Mouse (Mus musculus) naive thymus-derived CD4-positive, alpha-beta T cell, adult 2 months (primary cell): Measurements from ENCODE around the gene Reck.

Source experiments
- DNase-seq: peaks from one replicate; pipeline ENCODE4 v3.0.0-alpha.2; 2011; ENCODE audit warnings: low read depth

Gene Reck

DNA sequence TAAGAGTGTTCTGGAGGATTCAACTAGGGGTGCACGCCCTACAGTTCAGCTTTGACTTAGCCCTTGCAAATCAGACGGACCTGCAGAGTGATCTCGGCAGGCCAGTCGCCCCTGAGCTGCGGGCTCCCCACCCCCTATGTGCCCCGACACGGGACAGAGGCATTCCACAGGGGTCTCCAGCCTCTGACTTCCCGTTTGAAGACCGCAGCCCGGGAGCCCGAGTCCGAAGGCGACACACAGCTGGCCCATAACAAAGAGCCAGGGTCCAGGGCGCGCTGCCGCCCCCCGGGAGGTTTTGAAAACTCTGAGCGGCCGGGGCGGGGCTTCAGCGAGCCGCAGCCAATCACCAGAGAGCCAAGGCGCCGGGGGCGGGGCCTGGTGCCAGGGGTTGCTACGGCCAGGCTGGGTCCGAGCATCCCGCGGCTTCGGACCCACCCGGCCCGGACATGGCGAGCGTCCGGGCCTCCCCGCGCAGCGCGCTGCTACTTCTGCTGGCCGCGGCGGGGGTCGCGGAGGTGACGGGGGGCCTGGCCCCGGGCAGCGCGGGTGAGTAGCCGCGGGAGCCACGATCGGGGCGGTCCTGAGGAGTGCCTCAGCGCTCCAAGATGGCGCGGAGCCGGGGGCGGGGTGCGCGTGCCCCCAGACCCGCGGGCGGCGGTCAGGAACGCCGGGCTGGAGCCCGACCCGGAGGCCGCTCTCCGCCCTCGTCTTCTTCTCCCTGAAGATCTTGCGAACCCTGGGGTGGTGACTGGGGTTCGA lies at the start of gene Reck:
Gene Reck (plus strand): TSS at position 371 of the 759 bp plus-strand sequence.
- peak; percentile 79 for DNase-seq

DNA sequence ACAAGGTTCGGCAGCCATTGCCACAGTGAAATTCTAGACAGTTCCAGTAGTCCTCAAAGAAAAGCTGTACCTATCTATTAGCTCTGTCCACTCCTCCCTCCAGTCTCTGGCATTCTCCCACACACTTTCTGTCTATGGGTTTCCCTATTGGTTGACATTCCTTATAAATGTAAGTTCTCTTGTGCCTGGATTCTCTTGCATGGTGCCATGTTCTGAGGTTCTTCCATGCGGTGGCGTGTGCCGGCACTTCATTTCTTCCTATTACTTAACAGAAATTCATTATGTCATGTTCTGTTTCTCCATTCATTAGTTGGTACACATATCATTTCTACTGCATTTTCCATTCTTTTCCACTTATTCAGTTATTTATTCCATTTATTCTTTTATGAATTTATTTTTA lies 46.5 kb upstream of the Reck start:
- no peak for DNase-seq

DNA sequence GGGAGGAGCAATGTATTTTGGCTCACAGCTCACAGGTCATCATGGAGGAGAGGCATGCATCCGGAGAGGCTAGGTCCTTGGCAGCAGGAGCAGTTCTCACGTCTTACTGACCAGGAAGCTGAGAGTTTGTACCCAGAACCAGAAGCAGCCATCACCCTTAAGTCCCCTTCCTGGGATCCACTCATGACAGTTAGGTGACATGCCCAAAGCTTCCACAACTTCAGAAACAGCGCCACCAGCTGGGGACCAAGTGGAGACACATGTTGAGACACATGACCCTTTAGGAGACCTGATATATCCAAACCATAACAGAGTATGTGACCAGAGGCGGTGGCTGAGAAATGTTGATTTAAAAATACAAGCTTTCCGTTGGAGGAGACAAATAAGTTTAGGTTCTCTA lies 43.3 kb upstream of the Reck start:
- DNase-seq, result no peak

DNA sequence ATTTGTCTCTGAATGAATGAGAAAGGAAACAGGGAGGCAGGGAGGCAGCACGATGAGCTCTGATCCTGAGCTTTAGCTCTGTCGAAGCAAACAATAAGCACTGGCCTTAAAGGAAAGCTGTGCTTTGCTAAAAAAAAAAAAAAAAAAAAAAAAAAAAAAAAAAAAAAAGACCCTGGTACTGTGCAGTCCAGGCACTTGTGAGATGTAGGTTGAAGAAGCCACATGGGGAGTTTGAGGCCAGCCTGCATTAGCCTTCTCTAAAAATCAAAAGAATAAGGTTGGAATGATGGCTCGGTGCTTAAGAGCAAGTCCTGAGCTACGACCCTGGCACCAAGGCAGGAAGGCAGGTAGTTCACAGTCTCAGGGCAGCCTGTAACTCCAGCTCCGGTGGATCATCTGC lies 41.6 kb upstream of the Reck start:
- no peak for DNase-seq

DNA sequence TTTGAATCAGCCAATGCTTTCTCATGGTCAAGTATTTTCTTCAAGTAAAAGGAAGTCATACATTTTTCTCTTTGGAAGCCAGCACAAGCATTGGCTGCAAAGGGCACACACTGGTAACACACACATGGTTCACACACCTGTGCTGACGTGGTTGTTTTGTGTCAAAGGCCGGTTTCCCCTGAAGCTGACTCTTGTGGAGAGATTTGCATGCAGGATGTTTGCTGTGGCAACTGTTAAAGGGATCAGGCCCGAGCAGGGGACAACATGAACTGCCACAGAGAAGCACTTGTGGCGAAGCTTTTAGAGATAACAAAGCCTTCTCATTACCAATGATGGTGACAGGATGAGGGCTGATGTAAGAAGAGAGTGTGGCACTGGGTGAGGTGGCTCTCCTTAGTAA lies 40.6 kb upstream of the Reck start:
- DNase-seq, result peak; percentile 7

DNA sequence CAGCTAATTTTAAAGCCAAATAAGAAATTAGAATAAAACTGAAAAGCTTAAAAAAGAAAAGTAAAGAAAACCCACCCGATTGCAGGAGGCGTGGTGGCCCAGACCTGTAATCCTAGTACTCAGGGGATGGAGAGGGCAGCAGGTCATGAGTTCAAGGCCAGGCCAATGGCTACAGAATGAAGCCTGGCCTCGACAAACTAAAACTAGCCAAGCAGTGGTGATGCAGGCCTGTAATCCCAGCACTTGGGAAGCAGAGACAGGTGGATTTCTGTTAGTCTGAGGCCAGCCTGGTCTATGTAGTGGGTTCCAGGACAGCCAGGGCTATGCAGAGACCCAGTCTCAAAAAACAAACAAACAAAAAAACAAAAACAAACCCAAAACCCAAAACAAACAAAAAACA lies 37.0 kb upstream of the Reck start:
- DNase-seq, result no peak

DNA sequence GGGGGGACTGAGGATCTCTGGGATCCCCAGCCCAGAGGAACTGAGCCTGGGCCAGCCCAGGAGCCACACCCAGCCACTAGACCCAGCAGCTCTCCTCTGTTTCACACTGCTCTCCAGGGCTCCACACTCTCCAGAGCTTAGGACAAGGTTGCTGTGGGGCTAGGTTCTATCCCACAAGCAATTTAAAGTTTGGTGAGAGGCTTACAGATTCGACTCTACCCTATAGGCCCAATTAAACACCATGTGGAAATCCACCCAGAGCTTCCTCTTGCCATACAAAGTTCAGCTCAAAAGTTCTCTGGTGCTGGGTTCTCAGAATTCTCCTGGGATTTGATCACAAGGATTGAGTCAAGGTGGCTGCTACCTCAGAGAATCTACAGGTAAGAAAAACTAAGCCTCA lies 35.2 kb upstream of the Reck start, which contains the start of gene Olfr157:
Gene Olfr157 (minus strand): TSS at position 101 of the 400 bp plus-strand sequence.
- no peak for DNase-seq

DNA sequence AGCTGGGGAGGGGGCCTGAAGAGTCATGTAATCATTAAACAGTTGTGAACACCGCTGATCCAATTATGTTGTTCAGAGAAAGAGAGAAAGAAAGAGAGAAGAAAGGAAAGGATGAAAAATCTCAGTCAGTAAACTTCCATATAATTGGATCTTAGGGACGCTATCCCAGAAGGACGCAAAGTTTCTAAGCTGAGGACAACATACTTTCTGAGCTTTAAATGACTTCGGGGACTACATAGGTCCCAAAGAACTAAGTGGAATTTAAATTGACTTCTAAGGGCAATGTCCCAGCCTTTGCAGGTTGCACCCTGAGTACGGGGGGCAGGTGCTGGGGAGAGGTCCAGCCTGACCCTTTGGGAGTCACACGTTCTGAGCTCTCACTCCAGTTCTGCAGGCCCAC lies 24.1 kb upstream of the Reck start, which contains the start of gene Olfr155:
Gene Olfr155 (plus strand): TSS at position 301 of the 400 bp plus-strand sequence.
- DNase-seq, result no peak

DNA sequence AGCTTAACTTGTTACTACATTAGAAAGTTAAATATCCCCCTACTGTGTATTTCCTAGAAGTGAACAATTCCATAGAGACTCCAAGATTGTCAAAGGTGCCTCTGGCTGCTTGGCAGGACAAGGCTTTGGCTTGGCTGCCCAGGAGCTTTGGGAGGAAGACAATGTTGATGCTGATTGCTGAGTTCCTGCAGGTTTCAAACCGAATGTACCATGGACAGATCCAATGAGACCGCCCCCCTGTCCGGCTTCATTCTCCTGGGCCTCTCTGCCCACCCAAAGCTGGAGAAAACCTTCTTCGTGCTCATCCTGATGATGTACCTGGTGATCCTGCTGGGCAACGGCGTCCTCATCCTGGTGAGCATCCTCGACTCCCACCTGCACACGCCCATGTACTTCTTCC lies 21.2 kb upstream of the Reck start:
- DNase-seq, result no peak

DNA sequence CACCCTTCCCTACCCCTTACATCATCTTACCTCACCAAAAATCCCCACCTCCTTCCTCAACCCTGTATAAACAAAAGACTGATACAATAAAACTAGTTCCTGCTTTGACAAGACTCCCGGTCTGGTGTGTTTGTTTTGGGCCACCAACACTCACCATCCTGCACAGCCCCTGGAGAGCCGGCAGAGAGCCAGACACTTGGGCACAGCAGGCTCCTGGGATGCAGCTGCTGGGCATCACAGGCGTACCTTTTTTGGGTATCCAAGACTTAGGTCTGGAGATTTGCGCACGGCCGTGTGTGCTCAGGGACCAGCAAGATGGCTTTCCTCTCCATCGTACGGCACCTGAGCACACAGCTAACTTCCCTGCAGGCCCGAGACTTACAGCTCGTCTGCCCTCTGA lies 15.4 kb upstream of the Reck start:
- DNase-seq, result no peak

DNA sequence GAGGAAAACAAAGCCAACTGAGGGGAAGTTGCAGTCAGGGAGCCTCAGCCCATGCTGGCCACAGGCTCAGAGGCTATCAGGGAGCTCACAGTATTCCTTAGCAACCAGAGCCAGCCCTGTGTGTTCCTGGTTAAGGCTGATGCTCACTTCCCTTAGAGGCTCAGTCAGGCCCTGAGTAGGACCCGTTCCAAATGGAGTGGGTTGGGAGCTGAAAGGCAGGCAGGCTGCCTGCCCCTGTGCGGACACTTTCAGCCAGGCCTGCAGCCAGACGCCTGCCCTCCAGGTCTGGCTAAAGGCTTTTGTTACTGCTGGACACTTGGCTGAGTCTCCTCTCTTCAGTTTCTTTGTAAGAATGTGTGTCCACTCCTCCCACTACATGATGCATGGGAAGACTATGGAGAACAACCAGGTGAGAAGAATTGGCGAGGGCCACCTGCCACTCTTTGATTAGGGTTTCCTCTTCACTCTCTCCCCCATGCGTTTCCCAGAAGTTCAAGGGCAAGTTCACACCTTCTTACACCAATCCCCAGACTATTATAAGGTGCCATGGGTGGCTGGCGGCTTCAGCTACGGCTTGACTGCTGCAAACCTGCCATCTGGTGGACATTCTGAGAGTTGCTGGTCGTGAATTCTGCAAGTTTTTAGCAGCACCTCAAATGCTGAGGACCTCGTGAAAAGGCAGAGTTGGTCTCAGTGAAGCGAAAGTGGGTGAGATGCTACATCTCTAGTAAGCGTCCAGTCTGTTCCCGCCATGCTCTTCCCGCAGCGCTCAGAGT lies 14.4 kb upstream of the Reck start:
- DNase-seq, result peak; percentile 76

DNA sequence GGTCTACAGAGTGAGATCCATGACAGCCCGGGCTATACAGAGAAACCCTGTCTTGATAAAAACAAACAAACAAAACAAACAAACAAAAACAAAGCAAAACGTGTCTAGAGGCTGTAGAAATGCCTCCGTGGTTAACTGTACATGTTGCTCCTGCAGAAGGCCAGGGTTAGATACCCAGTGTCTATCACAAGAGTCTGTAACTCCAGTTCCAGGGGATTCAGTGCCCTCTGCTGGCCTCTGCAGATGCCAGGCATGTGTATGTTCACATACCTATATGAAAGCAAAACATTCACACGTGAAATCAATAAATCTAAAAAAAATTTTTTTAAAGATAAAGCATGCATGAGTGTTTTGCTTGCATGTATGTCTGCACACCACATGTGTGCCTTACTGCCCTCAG lies 12.0 kb upstream of the Reck start:
- DNase-seq, result no peak

DNA sequence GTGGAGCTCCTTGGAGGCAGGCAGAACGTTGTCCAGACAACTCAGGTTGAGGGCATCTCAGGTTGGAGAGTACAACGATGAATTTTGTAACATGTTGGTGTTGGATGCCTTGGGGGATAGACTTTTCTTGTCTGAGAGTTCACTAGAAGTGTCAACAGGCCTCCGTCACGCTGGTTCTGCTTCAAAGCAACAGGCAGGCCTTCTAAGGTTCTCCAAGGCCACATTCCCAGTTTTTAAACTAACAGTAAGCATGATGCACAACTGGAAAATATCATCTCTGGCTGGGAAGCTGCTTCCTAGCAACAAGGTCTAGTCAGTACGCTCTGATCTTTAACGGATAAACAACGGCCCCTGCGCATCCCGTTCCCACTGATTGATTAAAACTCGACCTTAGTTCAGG lies 5.5 kb upstream of the Reck start:
- DNase-seq, result no peak

DNA sequence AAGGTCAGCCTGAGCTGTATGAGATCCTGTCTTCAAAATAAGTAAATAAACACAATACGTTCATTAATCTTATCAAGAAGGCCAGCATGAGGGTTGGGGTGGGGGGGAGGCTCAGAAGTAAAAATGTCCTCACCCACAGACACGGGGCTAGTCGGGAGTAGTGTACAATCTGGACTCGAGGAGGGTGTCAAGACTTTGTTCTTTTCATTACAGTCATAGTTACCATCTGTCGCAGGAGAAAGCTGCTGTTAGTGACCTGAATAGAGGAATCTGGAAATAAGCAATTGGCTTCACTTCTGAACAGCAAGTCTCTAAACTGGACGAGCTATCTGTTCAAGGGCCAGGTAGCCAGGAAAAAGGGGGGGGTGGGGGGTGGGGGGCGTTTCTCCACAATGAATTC lies 829 bp upstream of the Reck start:
- DNase-seq, result no peak

DNA sequence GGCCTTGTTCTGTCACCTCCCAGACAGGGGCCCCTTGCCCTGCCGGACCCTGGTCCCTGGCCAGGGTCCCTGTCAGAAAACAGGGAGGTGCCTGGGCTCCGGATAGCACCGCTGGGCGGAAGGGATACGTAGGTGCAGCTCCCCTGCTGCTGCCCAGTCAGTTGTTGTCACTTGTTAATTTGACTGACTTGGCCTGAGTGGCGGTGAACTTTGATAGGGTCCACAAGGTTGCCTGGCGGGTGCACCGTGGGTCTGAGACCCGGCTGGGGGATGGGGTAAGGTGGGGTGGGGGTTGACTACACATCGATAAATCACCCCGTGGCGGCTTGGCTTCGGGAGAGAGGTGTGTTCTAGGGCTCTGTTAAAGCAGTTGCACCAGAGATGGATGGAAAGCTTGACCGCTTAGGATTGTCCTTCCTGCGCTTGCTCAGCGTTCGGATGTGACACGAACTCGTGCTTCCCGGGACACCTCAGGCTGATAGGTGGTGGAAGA lies 635 bp downstream of the Reck start:
- peak; percentile 31 for DNase-seq

DNA sequence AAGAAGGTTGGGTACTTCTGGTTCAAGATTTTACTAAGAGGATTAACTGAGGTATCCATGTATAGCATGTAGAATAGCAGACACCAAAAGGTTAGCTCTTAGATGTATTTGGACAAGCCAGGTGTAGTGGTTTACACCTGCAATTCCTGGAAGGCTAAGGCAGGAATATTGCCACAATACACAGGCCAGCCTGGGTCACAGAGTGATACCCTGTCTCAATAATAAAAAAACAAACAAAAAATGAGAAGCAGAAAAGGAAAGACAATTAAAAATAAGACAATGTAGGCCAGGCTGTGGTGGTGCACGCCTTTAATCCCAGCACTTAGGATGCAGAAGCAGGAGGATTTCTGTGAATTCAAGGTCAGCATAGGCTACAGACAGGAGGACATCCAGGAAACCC lies 1.9 kb downstream of the Reck start:
- DNase-seq, result no peak

DNA sequence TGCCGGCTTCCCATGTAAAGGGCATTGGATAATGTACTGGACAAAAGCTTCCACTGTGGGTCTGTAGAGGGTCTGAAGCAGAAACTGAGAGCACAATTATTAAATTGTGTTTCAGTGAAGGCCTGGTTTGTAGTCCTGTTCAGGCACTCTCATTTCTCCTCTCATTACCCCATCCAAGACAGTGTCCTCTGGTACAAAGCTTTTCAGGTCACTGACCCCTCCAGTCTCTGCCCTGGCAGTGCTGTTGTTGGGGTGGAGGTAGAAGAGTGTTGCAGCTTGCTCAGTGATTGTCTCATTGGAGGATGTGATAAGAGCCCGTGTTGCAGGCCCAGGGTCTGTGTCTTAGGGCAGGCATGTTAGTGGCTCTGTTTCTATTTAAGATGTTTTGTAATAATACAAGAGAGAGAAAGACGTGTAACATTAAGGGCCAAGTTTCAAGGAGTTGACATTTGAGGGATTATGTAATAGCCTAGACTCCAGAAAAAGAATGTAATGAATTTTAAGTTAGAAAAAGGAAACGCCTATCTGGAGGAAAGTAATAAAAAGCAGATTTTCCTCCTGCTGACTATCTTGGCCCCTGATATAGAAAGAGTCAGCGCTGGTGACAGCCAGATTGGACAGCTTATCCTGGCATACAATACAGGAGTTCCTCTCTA lies 2.9 kb downstream of the Reck start:
- DNase-seq, result no peak

DNA sequence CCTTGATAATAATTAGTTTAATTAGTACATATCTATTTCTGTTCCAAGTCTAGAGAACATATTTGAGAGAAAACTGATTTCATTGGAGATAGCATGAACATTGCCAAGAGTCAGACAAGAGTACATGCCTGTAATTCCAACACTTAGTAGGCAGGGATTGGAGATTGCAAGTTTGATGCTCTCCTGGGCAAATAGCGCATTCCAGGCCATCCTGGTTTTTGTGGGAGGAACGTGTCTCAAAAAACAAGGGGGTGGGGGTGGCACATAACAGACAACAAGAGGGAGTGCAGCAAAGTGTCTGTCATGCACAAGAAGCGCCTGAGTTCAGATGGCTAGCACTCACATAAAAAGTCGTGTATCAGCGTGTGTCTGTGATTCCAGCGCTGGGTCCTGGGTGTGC lies 4.2 kb downstream of the Reck start:
- no peak for DNase-seq

DNA sequence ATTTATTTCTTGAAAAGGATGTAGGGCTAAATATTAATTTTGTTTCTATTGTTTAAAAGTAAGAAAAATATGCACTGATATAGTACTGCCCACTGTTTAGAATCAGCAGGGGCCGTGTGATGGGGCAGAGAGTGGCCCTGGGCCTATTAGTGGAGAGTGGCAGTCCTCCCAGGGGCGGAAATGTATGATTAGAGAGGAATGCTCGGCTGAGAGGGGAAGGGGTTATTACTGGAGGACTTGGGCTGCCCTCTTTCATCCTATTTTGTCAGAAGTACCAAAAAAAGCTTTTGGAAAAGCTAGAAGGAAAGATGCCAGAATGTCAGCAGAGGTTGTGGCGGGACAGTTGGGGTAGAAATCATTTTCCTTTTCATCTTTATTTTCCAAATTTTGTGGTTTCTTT lies 8.9 kb downstream of the Reck start:
- no peak for DNase-seq

DNA sequence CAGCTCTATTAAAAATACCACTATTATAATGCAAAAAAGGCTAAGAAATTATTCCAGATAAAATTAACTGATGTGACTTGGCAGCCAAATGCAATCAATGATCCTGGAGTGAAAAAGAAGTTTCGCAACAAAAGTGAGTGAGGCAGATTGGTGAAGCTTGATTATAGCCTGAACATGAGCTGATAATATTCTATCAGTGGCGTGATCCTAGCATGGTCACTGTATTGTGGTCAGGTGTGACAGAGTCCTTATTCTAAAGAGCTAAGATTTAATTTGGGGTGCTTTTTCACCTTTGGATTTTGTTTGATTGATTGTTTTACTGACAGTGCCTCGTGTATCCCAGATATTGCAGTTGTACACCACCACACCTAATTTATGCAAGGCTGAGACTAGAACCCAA lies 15.9 kb downstream of the Reck start:
- no peak for DNase-seq

DNA sequence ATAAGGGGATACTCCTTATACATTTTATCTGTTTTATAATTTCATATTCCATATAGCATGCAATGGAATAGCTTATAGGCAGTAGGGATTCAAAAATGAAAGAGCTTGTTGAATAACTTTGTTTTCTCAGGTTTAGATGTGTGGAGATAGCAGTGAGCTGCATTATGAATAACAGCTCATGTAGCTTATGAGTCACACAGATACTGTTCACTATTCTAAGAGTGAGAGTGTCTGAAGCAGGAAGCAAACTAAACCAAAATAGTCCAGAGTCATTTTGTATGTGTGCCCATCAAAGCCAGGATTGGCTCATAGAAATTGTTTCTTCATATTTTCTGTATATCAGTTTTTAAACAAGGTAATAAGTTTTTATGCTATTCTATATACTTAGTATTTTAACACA lies 21.9 kb downstream of the Reck start:
- no peak for DNase-seq

DNA sequence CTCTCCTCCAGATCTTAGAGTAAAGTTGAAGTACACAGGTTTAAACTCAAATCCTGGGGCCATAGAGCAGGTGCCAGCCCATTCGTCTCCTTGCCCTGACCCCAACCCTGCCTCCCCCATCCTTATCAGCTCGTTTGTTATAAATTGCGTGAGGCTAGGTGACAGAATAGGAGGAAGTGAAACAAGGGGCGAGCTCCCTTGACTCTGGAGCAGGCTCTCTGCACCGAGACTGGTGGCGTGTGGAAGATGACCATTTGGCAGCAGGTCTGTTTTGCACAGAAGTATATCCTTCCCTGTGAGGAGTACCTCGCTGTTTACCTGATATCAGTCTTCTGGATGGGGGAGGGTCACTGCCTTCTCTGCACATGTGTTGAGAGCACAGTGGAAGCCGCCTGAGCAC lies 23.9 kb downstream of the Reck start:
- no peak for DNase-seq

DNA sequence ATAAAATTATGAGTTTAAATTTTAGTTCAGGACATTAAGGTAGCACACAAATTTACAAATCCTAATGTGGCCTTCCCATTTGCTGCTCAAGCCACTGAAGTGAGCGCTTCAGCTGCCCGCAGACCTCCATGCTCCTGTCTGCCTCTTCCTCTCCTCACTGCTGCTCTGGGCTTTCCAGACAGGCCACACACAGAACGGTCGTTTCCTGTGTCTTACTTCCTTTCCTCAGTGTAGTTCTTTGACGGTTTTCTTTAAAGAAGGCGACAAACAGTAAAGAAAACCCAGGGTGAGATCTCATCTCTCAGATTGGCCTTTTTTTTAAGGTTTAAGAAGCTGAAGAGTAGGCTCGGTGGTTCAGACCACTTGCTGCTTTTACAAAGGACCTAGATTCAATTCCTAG lies 28.4 kb downstream of the Reck start:
- DNase-seq, result peak; percentile 68
